In the genomic region with DNA sequence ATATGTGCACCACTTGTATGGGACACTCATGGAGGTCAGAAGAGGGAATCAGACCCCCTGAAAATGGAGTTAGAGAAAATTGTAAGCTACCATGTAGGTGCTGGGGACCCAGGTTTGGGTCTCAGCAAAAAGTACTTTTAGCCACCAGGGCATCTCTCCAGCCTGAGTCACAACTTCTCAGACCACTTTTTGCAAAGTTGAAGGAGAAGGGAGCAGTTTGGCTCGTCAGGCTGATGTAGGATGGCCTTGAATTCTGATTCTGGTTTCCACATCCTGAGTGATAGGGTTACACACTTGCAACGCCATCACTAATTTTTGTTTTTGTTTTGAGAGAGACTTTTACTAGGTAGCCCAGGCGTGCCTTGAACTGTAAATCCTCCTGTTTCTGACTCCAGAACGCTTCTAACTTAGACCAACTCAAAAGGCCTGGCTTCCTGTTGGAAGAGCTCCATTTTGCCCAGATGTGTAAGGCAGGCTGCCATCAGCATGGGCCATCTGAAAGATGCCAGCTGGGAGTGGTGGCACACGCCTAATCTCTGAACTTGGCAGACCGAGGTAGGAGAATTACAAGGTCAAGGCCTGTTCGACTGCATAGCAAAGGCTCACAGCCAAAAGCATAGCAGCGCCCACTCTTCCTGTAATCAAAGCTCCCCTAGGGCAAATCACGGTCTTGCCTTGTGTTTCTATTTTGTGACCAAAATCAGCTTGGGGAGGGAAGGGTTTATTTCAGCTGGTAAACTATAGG, we compare ENCODE assay signal across 8 mouse cellular contexts. TPM values are rescaled to one million over a fixed set of nuclear protein-coding genes. Genes with fewer than 3 reads are reported as not detected.
DNase-seq lines count a peak whose midpoint lies in the region; ATAC-seq lines count a peak whose summit lies in the region.

No protein-coding gene starts in this region.

- no peak overlapping the region for H3K27ac ChIP-seq in forebrain, embryonic 14.5 days (ENCODE audit: low read depth, low read length)

- H3K9ac ChIP-seq in forebrain, embryonic 14.5 days (ENCODE audit: low read length): no peak overlapping the region

- H3K4me1 ChIP-seq in forebrain, embryonic 14.5 days (ENCODE audit: control insufficient read depth, insufficient read depth, low read length): no peaks in the 10 kb centered on the region

- H3K4me3 ChIP-seq in forebrain, embryonic 14.5 days (ENCODE audit: low read depth, low read length): no peak overlapping the region

- H3K27me3 ChIP-seq in forebrain, embryonic 14.5 days (replicated peaks; ENCODE audit: control insufficient read depth, insufficient read depth, low read length): no peaks in the 10 kb centered on the region

- no peaks in the 10 kb centered on the region for H3K9me3 ChIP-seq in forebrain, embryonic 14.5 days (replicated peaks; ENCODE audit: control insufficient read depth, low read length)

- WGBS in forebrain, embryonic 14.5 days: 82% methylated on average over 9 of the region's 9 CpGs

- peak; percentile 81 to 91 for DNase-seq in adrenal gland, adult (ENCODE audit: inconsistent age in 2 of 2, low spot score in 1 of 2)
- no peak for DNase-seq in adrenal gland, postnatal 4 days (ENCODE audit: low spot score in 2 of 2)
- DNase-seq in ovary, adult 18-20 months (ENCODE audit: low spot score): peak; percentile 72
- DNase-seq in ovary, postnatal 10 days (ENCODE audit: low spot score): no peak
- DNase-seq in kidney, postnatal 10 days: peak; percentile 35
- no peak for DNase-seq in frontal cortex, postnatal 36 days (ENCODE audit: low spot score in 2 of 2)
- DNase-seq in forebrain, embryonic 14.5 days (ENCODE audit: low spot score): no peak

- no peak overlapping the region for H3K4me2 ChIP-seq in forebrain, embryonic 14.5 days (ENCODE audit: low read length)

- ATAC-seq in forebrain, embryonic 14.5 days: no peak
- ATAC-seq in CD4-positive, CD25-positive, alpha-beta regulatory T cell, adult 4 months: no peak

- no peaks in the 10 kb centered on the region for H3K36me3 ChIP-seq in forebrain, embryonic 14.5 days (ENCODE audit: control insufficient read depth, insufficient read depth, low read length)

RNA-seq across cellular contexts. Expression of a gene that starts 9.2 kb away (rescaled TPM):
- 1 to 10 TPM; 5.6 to 8.7 TPM for total RNA-seq in adrenal gland, postnatal 4 days (2021)
- 7.2 and 8.4 TPM in 2 replicates for polyA plus RNA-seq in forebrain, embryonic 14.5 days (2014; fragmentation: Nextera tagmentation; extraction: Ambion mirVana)
- polyA plus RNA-seq in CD4-positive, CD25-positive, alpha-beta regulatory T cell, adult 4 months (2017; shearing (Covaris generic)): 1 to 10 TPM; 1.6 to 2.9 TPM

RNA-seq across cellular contexts. Expression of a gene that starts 12.1 kb away (rescaled TPM):
- 10 to 100 TPM; 29.2 to 29.8 TPM for total RNA-seq in adrenal gland, postnatal 4 days (2021)
- polyA plus RNA-seq in forebrain, embryonic 14.5 days (2014; fragmentation: Nextera tagmentation; extraction: Ambion mirVana): 105 and 111 TPM in 2 replicates
- polyA plus RNA-seq in CD4-positive, CD25-positive, alpha-beta regulatory T cell, adult 4 months (2017; shearing (Covaris generic)): 10 to 100 TPM; 27.7 to 38.4 TPM

RNA-seq across cellular contexts. Expression of a gene that starts 37.1 kb away (rescaled TPM):
- 100 to 1,000 TPM; 117 to 118 TPM for total RNA-seq in adrenal gland, postnatal 4 days (2021)
- 64.9 and 66.7 TPM in 2 replicates for polyA plus RNA-seq in forebrain, embryonic 14.5 days (2014; fragmentation: Nextera tagmentation; extraction: Ambion mirVana)
- polyA plus RNA-seq in CD4-positive, CD25-positive, alpha-beta regulatory T cell, adult 4 months (2017; shearing (Covaris generic)): 10 to 100 TPM; 60.1 to 96.6 TPM

RNA-seq across cellular contexts. Expression of a gene that starts 37.6 kb away (rescaled TPM):
- 100 to 1,000 TPM; 265 to 299 TPM for total RNA-seq in adrenal gland, postnatal 4 days (2021)
- polyA plus RNA-seq in forebrain, embryonic 14.5 days (2014; fragmentation: Nextera tagmentation; extraction: Ambion mirVana): 126 and 131 TPM in 2 replicates
- 100 to 1,000 TPM; 153 to 230 TPM for polyA plus RNA-seq in CD4-positive, CD25-positive, alpha-beta regulatory T cell, adult 4 months (2017; shearing (Covaris generic))

Comparison
In these comparisons a context has a peak if more than half of its experiments do, and no peak if none do; other contexts are left out.
1. DNase-seq: peak in adrenal gland, adult (2 of 2), ovary, adult 18-20 months (single experiment) and kidney, postnatal 10 days (single experiment); none in adrenal gland, postnatal 4 days (0 of 2), ovary, postnatal 10 days (single experiment), frontal cortex, postnatal 36 days (0 of 2) and forebrain, embryonic 14.5 days (single experiment).